Mouse (Mus musculus): ENCODE results near the gene Dolk.
A peak's percentile ranks its signal among the peaks of the same experiment; 100 is the strongest.

Gene Dolk

DNA sequence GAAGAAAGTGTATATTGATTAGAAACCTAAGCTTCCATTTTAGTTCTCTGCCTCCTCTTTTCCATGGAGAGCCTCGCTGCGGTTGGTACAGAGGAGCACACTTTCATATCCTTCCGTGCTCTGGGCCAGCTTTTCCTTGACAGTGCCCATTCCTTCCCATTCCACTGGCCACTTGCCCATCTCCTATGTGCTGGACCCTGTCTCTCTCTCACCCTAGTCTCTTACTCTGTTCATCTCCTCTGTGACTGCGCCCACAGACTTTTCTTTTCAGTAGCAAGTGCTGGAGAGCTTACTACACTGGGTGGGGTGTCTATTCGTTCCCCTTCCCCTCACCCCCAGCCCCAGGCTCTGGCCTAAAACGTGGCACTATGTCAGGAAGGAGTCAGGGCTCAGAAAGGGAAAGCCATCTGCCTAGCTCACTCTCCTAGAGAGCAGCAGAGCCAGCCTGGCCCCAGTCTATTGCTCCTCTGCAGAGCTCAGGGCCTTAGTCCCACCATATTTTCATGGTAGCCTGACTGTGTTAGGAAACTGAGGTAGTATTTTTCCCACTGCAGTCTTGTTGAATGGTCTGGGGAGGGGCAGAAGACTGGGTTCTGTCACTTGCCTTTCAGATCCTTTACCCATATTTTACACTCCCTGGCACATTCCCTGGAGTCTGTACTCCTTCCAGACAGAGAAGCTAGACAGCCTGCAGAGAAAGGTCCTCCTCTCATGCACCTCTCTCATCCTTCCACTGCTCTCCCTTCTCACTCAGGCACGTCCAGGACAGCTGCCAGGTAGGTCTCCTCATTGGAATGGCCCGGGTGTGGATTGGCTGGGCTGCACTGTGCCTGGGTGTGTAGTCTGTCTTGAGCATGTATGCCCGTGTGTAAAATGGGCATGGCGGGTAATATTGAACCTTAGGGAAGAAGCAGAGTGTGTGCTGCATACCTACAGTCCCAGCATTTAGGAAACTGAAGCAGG, 35.7 kb downstream of the Dolk start:
- no peak for DNase-seq (ENCODE audit: low read depth, low spot score)

DNA sequence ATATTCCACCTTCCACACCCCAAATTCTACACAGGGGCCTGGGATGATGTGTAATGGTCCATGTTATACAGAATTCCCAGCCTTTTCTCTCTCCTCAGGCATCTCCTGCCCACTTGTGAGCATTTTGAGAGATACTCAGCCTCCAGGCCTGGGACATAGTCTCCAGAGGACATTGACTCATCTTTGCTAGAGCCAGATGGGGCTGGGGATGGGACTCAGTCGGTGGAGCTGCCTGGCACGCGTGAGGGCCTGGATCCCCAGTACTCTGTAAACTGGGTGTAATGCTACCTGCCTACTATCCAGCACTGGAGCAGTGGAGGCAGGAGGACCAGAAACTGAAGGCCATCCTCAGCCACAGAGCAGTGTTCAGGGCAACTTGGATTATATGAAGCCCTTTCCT, 37.0 kb downstream of the Dolk start:
- peak; percentile 60 for DNase-seq (ENCODE audit: low read depth, low spot score)

DNA sequence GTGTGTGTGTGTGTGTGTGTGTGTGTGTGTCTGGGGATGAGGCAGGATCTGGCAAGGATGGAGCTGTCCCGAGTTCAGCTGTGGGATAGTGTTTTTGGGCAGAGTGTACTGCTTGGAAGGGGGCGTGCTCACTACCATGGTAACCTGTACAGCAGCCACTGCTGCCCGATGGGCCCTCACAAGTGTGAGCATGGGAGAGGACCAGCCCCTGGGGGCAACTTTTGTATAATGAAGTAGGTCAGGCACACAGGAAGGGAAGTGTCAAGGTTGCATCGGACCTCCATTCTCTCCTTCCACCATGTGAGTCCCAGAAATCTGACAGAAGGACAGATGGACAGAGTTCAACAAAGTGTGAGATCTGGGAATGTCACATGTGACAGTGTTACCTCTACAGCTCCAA, 38.5 kb downstream of the Dolk start:
- DNase-seq (ENCODE audit: low read depth, low spot score): no peak

DNA sequence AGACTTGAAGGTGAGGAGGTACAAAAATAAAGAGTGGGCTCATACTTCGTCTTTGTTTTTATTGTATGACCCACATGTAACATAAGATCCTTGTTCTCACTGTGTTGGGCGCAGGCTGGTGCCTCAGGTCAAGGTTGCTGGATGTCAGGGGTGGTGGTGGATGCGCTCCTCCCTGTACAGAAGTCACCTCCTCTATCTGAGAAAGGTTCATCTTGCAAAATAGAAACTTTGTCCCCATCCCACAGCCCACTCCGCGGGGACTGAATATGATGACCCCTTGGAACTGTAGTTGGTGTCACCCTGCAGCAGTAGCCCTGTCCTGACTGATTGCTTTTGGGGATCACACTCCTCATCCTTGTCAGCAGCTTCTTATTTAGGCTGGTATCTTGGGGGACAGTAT, 39.1 kb downstream of the Dolk start:
- DNase-seq (ENCODE audit: low read depth, low spot score): no peak

DNA sequence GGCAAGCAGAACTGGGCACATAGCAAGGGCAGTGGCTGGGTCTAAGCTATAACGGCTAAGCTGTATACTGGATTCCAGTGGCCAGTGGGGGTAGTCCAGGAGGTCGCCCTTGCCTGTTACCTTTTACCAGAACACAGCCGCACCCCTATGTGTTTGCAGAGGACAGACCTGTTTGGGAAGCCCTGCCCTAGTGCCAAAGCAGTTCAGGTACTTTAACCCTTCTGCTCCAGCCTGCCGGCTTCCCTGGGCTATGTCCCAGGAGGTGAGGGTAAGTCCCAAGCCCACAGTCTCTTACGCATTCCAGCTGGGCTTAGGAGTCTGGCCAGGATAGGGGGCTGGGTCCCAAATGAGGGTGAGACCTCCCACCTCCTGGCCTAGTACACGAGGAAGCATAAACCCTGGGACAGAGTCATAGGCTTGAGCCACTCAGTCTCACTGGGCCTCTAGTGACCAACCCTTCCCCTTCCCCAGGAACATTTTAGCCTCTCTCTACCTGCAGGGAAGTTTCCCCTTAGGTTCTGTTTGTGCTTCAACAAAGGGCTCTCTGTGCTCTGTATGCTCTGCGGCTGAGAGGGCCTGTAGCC, 41.4 kb downstream of the Dolk start:
- DNase-seq (ENCODE audit: low read depth, low spot score): no peak

DNA sequence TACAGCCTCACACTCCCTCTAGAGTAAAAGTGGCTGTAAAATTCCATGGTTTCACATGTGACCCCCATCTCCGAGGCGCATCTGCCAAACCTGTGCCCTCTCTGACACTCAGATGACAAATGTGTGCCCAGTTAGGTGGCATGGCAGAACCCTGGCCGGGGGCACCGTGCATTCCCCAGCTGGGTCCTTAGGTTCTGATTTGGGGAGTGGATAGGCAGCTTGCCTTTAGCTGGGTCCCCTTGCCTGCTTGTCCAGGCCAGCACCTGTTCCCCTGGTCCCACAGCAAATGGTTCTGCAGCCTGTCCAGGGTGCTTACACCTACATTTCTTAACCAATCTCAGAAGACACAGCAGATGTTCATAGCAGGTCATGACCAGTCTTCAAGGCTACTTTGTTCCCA, 42.7 kb downstream of the Dolk start:
- no peak for DNase-seq (ENCODE audit: low read depth, low spot score)

DNA sequence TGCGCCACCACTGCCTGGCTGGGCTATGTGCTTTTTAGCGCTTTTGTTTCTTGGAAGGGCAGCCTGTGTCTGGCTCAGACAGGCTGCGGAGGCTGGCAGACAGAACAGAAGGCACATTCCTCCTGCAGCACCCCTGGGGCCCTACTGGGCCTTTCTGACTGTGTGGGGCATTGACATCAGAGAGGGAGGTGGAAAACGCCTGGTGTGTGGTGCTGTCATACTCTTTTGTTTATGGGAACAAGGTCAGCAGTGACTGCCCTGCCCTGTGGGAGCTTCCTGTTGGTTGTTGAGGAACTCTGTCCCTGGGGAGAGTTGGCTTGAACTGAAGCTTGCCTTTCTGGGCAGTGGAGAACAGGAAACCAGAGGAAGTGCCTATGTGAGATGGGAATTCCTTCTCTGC, 43.6 kb downstream of the Dolk start:
- peak; percentile 85 for DNase-seq (ENCODE audit: low read depth, low spot score)

DNA sequence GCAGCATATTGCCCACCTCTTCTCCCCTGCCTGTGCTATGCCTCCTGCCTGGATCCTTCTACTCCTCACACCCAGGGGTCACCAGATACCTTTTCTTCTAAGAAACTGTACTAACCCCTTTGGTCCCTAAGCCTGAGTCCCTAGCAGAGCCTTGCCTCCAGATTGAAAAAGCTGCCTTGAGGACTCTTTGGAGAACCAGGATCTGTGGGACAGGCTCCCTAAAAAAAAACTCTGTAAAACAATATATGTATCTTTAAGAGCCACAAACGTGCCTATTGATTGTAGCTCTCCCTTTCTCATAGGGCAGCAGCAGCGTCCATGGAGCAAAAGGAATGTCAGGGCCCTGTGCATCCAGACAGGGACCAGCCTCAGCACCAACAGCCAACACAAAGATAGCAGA, 45.9 kb downstream of the Dolk start, which contains the start of gene Gm28035:
Gm28035 (plus strand) TSS at position 301 of the 400 bp plus-strand sequence.
- no peak for DNase-seq (ENCODE audit: low read depth, low spot score)

DNA sequence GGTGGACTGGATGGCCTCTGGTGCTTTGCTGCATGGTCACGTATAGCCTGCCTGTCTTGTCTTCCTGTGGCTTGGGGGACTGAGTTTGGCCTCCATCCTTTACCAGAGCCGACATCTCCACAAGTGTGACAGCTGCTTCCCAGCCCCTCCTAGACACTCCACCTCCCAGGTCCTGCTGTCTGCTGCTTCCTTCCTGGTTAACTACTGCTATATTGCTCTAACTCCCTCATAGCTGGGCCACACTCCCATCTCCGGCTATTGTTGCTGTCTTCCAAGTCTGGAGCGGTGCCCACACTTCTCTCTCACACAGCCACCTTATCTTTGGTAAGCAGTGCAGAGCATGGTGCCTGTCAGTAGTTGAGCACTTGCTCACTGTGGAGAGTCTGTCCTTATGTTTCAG, 46.4 kb downstream of the Dolk start:
- no peak for DNase-seq (ENCODE audit: low read depth, low spot score)

DNA sequence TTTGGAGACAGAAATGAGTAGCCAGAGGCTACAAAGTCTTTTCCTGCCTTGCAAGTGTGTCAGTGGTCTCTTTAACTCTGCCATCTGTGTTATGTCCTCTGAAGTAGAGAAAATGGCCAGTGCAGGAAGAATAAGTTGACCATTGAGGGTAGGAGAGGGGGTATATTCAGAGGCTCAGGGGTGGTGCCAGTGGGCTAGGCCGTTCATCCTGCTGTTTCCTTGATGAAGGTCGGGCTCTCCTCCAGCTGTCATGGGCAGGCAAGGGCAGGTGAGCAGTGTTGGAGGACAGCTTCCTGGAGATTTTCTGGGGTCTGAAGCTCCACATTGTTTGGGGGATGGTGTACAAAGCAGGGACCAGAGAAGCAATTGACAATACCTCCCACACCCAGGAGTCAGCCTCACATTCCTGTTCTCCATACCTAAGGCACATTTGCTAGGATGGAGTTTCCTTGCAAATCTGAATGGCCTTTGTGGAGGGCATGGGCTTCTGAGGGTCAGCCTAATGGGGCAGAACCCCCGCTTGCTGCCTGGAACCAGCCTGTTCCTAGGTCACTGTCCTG, 47.1 kb downstream of the Dolk start:
- DNase-seq (ENCODE audit: low read depth, low spot score): no peak

DNA sequence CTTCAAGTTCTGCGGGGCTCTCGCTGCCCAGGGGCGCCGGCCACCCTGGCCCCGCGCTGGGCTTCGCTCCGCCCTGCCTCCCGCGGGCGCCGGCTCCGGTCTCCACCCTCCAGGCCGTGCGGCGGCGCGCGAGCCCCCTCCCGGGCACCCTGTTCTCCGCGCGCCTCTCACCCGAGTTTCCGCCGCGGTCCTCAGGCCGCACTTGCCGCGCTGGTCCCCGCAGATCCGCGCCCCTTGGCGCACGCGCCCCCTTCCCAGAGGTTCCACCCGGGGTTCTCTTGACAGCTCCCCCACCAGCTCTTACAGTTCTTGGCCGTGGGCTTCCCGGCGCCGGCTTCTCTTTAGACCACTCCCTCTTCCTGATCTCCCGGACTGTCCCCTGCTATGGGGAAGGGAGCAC, 48.3 kb downstream of the Dolk start:
- peak; percentile 68 for DNase-seq (ENCODE audit: low read depth, low spot score)

DNA sequence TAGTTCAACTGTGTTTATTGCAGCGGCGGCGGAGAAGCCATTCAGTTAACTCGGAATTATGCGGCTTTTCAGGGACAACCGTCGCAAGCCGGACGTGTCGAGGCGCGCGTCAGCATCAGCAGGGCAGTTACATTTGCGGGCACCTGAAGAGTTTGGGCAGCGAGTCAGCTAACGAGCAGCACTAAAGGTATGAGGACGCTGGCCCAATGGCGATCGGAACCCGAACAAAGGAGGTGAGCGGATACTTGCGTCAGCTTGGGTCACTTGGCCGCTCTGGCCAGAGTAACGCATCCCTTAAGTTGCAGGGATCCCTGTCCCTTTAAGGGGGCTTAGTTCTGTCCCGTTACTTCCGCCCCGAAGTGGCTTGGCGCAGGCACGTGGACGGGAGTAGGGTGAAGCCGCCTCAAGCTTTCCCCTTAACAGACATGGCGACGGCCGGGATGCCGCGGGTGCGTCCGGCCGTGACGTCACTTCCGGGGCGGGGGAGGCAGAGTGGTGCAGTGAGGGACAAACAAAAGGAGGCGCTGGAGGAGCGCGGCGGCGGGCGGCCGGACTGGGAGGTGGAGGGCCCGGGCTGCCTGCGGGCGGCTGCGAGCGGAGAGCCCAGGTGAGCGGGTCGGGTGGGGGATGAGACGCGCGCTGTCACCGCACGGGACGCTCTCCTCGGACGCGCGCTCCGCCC, 48.8 kb downstream of the Dolk start, which contains the start of gene Lrrc8a:
Lrrc8a (plus strand) TSS at position 517 of the 682 bp plus-strand sequence.
- peak; percentile 99 for DNase-seq (ENCODE audit: low read depth, low spot score)

DNA sequence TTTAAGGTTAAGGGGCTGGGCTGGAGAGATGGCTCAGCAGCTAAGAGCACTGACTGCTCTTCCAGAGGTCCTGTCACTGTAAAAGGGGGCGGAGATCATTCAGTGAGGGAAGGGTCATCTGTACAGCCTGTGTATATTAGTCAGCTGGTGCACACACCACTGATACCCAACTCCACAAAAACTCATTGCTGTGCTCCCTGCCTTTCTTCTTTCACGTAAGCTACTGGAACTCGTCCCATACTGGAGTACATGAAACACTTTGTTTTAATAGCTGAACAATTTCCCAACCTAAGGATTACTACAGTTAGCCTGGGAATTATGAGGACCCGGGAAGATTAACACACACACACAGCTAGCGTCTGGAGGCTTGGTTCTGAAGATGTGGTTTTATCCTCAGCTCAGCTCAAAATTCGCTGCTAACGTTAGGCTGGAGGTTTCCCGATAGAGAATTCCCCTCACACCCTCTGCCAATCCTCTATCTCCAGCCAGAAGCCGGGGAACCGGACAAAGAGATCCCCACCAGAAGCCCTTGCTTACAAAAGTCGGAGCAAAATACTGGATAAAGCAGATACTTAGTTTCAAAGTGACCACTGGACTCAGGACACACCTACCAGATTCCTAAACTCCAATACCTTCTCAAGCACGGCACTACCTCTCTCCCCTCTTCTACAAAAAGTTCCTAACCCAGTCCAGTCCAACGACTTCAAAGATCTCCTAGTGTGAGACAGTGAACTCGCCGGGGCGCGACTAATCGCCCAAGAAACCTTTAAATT, 49.5 kb downstream of the Dolk start:
- no peak for DNase-seq (ENCODE audit: low read depth, low spot score)

DNA sequence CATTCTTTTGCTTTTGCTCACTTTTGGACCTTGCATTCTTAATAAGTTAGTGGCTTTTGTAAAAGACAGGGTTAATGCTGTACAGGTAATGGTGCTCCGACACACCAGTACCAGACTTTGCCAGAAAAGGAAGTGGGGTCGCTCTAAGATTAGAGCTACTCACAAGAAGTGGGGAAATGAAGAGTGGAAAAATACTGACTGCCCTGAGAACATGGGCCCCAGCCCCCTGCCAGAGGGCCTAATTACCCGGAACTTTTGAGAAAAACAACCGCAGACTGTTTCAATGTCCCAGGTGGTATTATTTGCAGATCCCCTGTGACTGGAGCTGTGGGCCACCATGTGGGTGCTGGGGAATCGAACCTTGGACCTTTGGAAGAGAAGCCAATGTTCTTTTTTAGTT, 50.5 kb downstream of the Dolk start:
- DNase-seq (ENCODE audit: low read depth, low spot score): no peak

Data from brain, adult 2 months (tissue).